Mouse (Mus musculus) testis, postnatal 10 days (tissue): ENCODE results near the gene Pi16.

ENCODE experiments used
- DNase-seq: peaks from one replicate; pipeline ENCODE4 v3.0.0; 2021; ENCODE audit warnings: low spot score

The Pi16 gene

DNA sequence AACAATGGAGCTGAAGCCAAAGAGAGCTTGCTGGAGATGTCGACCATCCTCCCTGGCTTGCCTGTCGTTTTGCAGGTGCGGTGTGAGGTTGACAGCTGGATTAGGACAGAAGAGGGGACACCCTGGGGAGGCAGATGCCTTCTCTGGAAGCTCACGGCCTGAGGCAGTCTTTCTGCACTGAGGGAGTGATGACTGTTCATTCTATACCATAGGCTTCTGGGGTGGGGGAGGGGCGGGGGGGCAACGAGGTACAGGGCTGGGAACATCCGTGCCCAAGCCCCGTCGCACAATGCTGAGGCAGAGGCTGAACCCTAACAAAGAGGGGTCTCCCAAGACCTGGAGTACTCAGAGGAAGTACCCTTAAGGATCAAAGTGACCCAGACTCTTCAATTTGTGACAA is 39.4 kb downstream of the Pi16 start:
- DNase-seq, result no peak

DNA sequence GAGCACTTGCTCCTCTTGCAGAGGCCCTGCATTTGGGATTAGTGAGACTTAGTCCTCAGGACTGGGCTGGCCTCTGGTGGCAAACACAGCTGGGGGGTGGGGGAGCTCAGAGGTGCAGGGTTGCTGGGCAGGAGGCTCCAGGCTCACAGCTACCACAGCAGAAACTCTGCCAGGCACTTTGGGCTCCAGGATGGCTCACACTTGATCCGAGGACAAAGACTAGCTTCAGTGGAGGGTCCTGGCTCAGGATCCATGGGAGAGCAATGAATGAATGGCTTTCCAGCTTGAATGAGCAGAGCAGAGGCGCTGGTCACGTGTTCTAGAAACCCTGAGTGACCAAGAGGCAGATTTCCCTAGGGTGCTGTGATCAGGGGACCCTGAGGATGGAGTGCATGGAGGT is 41.4 kb downstream of the Pi16 start:
- peak; percentile 36 for DNase-seq

DNA sequence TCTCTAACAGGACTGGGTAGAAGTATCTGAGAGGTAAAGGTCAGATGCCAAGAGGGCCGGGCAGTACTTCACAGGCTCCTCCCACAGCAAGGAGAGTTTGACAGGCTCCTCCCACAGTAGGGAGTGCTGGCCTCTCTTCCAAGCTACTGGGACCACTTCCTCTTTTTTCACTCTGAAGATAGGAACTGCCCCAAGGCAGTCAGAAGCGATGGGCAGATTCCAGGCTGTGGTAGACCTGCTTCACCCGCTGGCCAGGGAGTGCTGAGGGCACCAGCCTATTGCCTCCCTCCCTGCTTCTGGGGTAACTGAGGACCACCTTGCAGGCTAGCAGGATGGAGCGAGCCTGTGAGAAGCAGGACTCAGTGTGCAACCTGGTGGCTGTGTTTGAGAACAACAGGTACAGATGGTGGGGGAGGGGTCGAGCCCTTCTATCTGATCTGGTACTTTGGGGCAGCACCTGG is 43.3 kb downstream of the Pi16 start, which contains the start of gene Fgd2:
Gene Fgd2, plus strand, starts transcription at position 154 of the 461 bp plus-strand sequence.
- DNase-seq, result peak; percentile 46

DNA sequence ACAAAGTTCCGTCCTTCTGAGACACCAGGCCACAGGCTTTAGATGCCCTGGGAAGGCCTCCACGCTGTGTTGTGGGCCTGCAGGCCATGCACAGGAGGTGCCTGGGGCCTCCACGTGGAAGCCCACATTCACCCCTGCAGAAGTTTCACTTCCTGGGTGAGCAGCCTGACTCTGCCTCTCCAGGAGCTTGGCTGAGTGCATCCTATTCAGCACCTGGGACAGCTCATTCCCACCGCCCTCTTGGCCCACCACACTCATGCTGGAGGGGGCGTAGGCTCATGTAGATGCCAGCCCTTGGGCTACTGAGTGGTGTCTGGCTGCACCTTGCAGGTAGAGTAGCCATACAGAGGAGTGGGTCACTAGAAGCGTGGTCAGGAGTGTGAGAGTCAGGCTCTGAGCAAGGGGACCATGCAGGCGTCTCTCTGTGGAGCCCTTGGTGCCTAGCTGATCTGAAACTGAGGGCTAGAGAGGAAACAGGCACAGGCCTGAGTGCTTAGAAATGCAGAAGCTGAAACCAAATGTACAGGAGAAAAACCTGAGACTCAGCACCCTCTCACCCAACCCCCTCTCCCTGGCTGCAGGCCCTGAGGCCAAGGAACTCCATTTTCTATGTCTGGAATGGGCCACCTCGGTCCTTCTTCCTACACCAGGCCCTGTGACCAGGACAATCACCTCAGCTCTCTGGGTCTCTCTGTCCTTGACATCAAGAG is 44.7 kb downstream of the Pi16 start:
- DNase-seq, result peak; percentile 49

DNA sequence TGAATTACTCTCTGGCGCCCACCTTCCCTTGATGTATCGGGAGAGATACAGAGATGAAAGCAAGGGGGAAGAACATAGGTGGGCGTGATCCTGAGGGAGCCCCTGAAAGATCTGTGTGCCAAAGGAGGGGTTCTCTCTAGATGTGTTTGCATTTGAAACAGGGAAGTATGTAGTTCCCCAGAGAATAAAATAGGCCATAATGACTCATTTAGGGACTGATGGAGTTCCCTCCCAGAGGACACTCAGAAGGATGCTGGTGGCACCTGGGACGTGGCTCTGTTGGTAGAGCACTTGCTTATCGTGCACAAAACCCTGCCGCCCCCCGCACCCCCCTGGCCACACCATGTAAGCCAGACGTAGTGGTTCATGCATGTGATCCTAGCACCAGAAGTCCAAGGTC is 45.6 kb downstream of the Pi16 start:
- DNase-seq, result no peak

DNA sequence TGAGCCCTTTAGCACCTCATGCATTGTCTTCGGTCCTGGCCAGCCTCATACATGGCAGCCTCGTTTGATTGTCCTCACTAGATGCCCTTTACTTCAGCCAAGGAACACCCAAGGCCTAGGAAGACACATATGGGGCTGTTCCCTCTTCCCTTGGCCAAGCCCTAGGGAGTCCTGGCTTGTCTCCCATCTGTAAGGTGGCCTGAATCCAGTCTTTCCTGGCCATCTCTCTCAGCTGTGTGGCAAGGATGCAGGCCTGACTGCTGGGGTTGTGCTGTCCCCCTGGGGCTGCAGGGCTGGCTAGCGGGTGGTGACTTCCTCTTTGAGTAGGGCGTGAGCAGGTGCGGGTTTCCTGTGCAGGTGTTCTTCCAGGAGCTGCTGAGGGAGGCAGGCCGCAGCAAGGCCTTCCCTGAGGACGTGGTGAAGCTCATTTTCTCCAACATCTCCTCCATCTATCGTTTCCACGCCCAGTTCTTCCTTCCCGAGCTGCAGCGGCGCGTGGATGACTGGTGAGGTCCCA is 47.7 kb downstream of the Pi16 start:
- no peak for DNase-seq

DNA sequence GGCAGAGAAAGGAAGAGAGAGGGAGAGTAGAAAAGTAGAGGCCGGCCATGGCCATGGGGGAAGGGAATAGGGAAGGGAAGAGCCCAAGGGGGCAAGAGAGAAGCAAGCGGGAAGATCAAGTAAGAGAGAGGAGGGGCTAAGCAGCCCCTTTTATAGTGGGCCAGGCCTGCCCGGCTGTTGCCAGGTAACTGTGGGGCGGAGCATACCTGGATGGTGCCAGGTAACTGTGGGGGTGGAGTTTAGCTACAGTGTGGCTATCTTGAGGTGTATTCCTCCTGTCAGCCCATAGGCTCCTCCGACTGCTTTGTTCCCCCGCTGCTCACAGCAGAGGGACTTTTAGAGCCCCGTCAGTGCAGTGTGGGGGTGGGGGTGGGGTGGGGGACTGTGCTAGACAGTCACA is 51.2 kb downstream of the Pi16 start:
- no peak for DNase-seq

DNA sequence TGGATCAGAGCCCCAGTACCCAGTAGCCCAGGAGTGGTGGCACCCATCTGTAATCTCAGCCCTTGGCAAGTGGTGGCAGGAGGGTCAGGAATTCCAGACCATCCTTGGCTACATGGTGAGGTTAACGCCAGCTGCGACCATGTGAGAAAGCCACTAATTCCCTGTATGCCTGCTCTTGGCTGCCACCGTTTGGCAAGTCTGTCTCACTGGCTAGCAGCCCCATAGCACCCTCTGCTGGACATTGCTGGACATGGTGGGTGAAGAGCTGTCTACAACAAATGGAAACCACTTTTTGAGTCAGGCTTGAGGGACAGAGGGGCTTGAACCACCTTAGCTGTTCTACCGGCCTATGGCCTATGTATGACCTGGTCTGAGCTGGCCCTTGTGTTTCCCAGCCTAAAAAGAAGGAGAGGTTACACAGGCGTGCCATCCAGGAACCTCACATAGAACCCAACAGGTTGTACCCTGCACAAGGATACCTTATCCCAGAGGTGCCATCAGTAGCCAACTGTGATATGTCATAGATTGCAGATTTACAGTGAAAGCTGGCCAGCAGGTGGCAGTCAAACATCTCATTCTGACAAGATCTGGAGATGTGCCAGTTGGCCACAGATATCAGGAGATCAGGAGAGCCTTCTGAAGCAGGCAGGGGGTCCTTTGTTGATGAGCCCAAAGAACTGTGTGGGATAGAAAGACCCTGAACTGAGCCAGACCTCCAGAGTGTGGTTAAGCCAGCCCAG is 53.7 kb downstream of the Pi16 start:
- DNase-seq, result peak; percentile 95

DNA sequence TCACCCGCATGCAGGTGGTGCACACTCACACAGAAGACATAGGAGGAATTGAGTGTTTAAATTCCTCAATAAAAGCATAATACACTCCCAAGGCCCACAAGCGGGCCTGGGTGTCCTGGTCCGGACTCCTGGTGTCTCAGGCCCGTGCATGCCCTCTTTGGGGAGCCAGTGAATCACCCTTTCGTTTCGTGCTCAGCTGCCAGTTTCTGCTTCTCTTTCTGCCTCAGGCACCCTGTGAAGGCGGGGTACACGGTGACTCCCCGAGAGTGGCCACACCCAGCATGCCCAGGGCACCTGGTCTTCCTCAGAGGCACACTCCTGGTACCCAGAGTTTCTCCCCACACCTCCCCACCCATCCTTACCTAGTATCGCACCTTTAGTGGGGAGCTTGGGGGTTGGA is 58.4 kb downstream of the Pi16 start:
- DNase-seq, result no peak

DNA sequence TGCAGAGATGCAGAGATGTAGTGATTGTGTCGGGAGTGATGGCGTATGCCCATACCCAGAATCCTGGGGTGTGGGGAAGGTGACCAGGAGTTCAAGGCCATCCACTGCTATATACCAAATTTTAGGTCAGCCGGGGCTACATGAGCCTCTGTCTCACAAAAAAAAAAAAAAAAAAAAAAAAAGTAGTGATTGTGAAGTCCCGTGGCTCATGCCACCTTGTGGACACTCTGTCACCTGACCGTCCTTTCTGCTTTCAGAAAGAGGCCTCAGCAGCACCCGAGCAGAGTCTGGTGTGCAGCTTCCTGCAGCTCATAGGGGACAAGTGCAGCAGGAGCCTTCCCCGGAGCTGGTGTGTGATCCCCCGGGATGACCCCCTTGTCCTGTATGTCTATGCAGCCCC is 60.6 kb downstream of the Pi16 start:
- DNase-seq, result no peak
